Mouse (Mus musculus): ENCODE results near the gene Hcfc2. TPM values are rescaled to one million over a fixed set of nuclear protein-coding genes. Genes with fewer than 3 reads are reported as not detected.

Gene Hcfc2
- polyA plus RNA-seq, 1 experiment from 2014 or later, result 35.4 TPM

GRCm38 (mm10) chr10:82774841-82775240 is 78.9 kb downstream of the Hcfc2 start:
- DNase-seq (ENCODE audit: low spot score), result no peak
- H3K4me1 ChIP-seq (replicated peaks; ENCODE audit: control insufficient read depth, insufficient read depth, low read length), result 0 out of 2 replicates have a peak, but pooled peaks cover 2% of the 10 kb centered on the region
- H3K9me3 ChIP-seq (ENCODE audit: control insufficient read depth, low read length), result no peaks in the 10 kb centered on the region
- no peaks in the 10 kb centered on the region for H3K36me3 ChIP-seq (ENCODE audit: control insufficient read depth, insufficient read depth, low read length)
- ATAC-seq (ENCODE audit: low FRiP score), result no peak
- no peak overlapping the region for H3K27ac ChIP-seq (ENCODE audit: low read depth, low read length)
- WGBS, result 91% methylated on average over 5 of the region's 5 CpGs
- H3K9ac ChIP-seq (ENCODE audit: low read depth, low read length), result no peak overlapping the region
- no peak overlapping the region for H3K4me3 ChIP-seq (ENCODE audit: low read depth, low read length)
- no peaks in the 10 kb centered on the region for H3K27me3 ChIP-seq (ENCODE audit: control insufficient read depth, insufficient read depth, low read length)
- H3K4me2 ChIP-seq (replicated peaks; ENCODE audit: low read depth, low read length), result no peak overlapping the region

DNA sequence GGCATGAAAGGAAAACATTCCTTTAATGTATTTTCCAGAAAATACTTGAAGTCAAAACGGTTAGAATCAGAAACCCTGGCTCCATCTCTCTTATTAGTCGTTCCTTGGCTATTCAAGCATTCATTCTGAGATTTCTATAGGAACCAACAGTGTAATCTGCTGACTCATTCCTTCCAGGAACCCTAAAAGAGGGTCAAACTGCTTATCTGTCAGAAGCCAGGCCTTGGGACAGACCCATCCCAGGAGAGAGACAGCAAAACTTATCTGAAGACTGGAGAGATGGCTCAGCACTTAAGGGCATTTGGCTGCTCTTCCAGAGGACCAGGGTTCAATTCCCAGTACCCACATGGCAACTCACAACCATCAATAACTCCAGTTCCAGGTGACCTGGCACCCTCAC is 81.1 kb downstream of the Hcfc2 start:
- no peak overlapping the region for H3K27ac ChIP-seq (ENCODE audit: low read depth, low read length)
- no peaks in the 10 kb centered on the region for H3K27me3 ChIP-seq (ENCODE audit: control insufficient read depth, insufficient read depth, low read length)
- no peaks in the 10 kb centered on the region for H3K9me3 ChIP-seq (ENCODE audit: control insufficient read depth, low read length)
- H3K36me3 ChIP-seq (ENCODE audit: control insufficient read depth, insufficient read depth, low read length), result no peaks in the 10 kb centered on the region
- ATAC-seq (ENCODE audit: low FRiP score), result no peak
- no peak overlapping the region for H3K9ac ChIP-seq (ENCODE audit: low read depth, low read length)
- DNase-seq (ENCODE audit: low spot score), result no peak
- no peak overlapping the region for H3K4me3 ChIP-seq (ENCODE audit: low read depth, low read length)
- no peak overlapping the region for H3K4me2 ChIP-seq (replicated peaks; ENCODE audit: low read depth, low read length)
- H3K4me1 ChIP-seq (replicated peaks; ENCODE audit: control insufficient read depth, insufficient read depth, low read length), result 0 out of 2 replicates have a peak, but pooled peaks cover 2% of the 10 kb centered on the region
- WGBS, result 63% methylated on average over 2 of the region's 2 CpGs

GRCm38 (mm10) chr10:82777886-82778285 is 81.9 kb downstream of the Hcfc2 start:
- Histone ChIP-seq H3K27ac (ENCODE audit: low read depth, low read length) (no peak overlapping the region), H3K9ac (ENCODE audit: low read depth, low read length) (no peak overlapping the region), H3K36me3 (ENCODE audit: control insufficient read depth, insufficient read depth, low read length) (no peaks in the 10 kb centered on the region), H3K4me3 (ENCODE audit: low read depth, low read length) (no peak overlapping the region), H3K9me3 (ENCODE audit: control insufficient read depth, low read length) (no peaks in the 10 kb centered on the region), H3K27me3 (ENCODE audit: control insufficient read depth, insufficient read depth, low read length) (no peaks in the 10 kb centered on the region), H3K4me1 (replicated peaks; ENCODE audit: control insufficient read depth, insufficient read depth, low read length) (0 out of 2 replicates have a peak, but pooled peaks cover 2% of the 10 kb centered on the region), H3K4me2 (replicated peaks; ENCODE audit: low read depth, low read length) (no peak overlapping the region)
- DNase-seq (ENCODE audit: low spot score) (no peak), ATAC-seq (ENCODE audit: low FRiP score) (no peak)
- WGBS, result 37% methylated on average over 13 of the region's 13 CpGs

DNA sequence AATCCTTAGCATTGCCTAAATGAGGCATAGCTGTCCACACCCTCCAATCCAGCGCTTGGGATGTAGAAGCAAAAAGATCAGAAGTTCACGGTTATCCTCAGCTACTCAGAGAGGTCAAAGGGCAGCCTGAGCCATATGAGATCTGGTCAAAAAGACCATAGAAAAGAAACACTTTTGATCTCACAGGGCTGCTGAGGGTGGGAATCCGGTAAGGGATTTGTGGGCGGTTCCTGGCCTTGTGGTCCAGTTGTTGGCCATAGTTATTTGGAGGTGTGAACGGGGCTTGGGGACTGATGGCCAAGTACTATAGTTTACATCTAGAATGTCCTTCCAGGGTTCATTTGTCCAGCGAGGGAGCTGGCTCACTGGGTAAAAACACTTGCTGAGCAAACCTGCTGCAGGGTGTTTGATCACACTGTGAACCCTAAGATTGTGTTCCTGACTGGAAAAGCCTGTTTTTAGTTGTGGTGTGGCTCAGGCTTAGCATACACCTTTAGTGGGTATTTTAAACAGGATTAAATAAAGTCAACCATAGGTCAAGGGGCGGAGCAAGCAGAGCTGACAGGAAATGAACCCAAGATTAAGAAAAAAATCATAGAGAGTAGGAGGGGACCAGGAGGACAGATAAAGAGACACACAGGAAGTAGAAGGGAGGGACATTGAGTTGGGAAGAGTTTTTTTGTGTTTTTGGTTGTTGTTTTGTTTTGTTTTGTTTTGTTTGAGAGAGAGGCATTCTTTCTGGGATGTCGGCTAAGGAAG is 83.0 kb downstream of the Hcfc2 start:
- H3K36me3 ChIP-seq (ENCODE audit: control insufficient read depth, insufficient read depth, low read length), result no peaks in the 10 kb centered on the region
- no peak overlapping the region for H3K4me3 ChIP-seq (ENCODE audit: low read depth, low read length)
- H3K4me1 ChIP-seq (replicated peaks; ENCODE audit: control insufficient read depth, insufficient read depth, low read length), result 0 out of 2 replicates have a peak, but pooled peaks cover 2% of the 10 kb centered on the region
- H3K9me3 ChIP-seq (ENCODE audit: control insufficient read depth, low read length), result no peaks in the 10 kb centered on the region
- no peaks in the 10 kb centered on the region for H3K27me3 ChIP-seq (ENCODE audit: control insufficient read depth, insufficient read depth, low read length)
- DNase-seq (ENCODE audit: low spot score), result no peak
- no peak overlapping the region for H3K4me2 ChIP-seq (replicated peaks; ENCODE audit: low read depth, low read length)
- 75% methylated on average over 8 of the region's 8 CpGs for WGBS
- ATAC-seq (ENCODE audit: low FRiP score), result no peak
- H3K9ac ChIP-seq (ENCODE audit: low read depth, low read length), result no peak overlapping the region
- no peak overlapping the region for H3K27ac ChIP-seq (ENCODE audit: low read depth, low read length)

- no peak overlapping the region for H3K4me2 ChIP-seq (replicated peaks; ENCODE audit: low read depth, low read length)
- H3K27me3 ChIP-seq (ENCODE audit: control insufficient read depth, insufficient read depth, low read length), result no peaks in the 10 kb centered on the region
- H3K4me1 ChIP-seq (replicated peaks; ENCODE audit: control insufficient read depth, insufficient read depth, low read length), result 0 out of 2 replicates have a peak, but pooled peaks cover 2% of the 10 kb centered on the region
- no peak overlapping the region for H3K9ac ChIP-seq (ENCODE audit: low read depth, low read length)
- WGBS, result 98% methylated on average over 14 of the region's 14 CpGs
- no peak overlapping the region for H3K4me3 ChIP-seq (ENCODE audit: low read depth, low read length)
- no peak for ATAC-seq (ENCODE audit: low FRiP score)
- no peaks in the 10 kb centered on the region for H3K36me3 ChIP-seq (ENCODE audit: control insufficient read depth, insufficient read depth, low read length)
- H3K27ac ChIP-seq (ENCODE audit: low read depth, low read length), result no peak overlapping the region
- no peaks in the 10 kb centered on the region for H3K9me3 ChIP-seq (ENCODE audit: control insufficient read depth, low read length)
- no peak for DNase-seq (ENCODE audit: low spot score)
These were observed 83.9 kb downstream of the Hcfc2 start for GRCm38 (mm10) chr10:82779831-82780230.

GRCm38 (mm10) chr10:82780322-82780721 is 84.4 kb downstream of the Hcfc2 start:
- no peaks in the 10 kb centered on the region for H3K36me3 ChIP-seq (ENCODE audit: control insufficient read depth, insufficient read depth, low read length)
- ATAC-seq (ENCODE audit: low FRiP score), result no peak
- no peak overlapping the region for H3K4me3 ChIP-seq (ENCODE audit: low read depth, low read length)
- 95% methylated on average over 3 of the region's 3 CpGs for WGBS
- H3K4me1 ChIP-seq (replicated peaks; ENCODE audit: control insufficient read depth, insufficient read depth, low read length), result 0 out of 2 replicates have a peak, but pooled peaks cover 2% of the 10 kb centered on the region
- H3K27ac ChIP-seq (ENCODE audit: low read depth, low read length), result no peak overlapping the region
- H3K27me3 ChIP-seq (ENCODE audit: control insufficient read depth, insufficient read depth, low read length), result no peaks in the 10 kb centered on the region
- no peak overlapping the region for H3K9ac ChIP-seq (ENCODE audit: low read depth, low read length)
- H3K9me3 ChIP-seq (ENCODE audit: control insufficient read depth, low read length), result no peaks in the 10 kb centered on the region
- DNase-seq (ENCODE audit: low spot score), result no peak
- no peak overlapping the region for H3K4me2 ChIP-seq (replicated peaks; ENCODE audit: low read depth, low read length)

DNA sequence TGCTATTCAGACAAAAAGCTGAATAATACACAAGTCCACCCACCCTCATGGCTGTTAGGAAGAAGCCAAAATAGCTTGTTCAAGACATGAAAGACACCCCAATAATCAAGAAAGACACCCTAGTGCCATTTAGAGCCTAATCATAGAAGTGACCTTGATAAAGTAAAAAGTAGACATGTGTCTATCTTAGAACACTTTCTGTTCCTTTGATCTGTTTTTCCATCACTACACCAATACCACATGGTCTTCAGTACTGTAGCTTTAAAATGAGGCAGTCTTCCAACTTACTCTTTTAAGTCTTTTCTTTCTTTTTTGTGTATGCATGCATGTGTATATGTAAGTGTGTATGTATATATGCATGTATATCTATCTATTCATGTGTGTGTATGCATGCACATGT is 84.9 kb downstream of the Hcfc2 start:
- H3K27ac ChIP-seq (ENCODE audit: low read depth, low read length), result no peak overlapping the region
- no peaks in the 10 kb centered on the region for H3K36me3 ChIP-seq (ENCODE audit: control insufficient read depth, insufficient read depth, low read length)
- H3K9ac ChIP-seq (ENCODE audit: low read depth, low read length), result no peak overlapping the region
- H3K4me1 ChIP-seq (replicated peaks; ENCODE audit: control insufficient read depth, insufficient read depth, low read length), result 0 out of 2 replicates have a peak, but pooled peaks cover 2% of the 10 kb centered on the region
- no peaks in the 10 kb centered on the region for H3K9me3 ChIP-seq (ENCODE audit: control insufficient read depth, low read length)
- ATAC-seq (ENCODE audit: low FRiP score) (no peak), DNase-seq (ENCODE audit: low spot score) (no peak)
- H3K4me3 ChIP-seq (ENCODE audit: low read depth, low read length), result no peak overlapping the region
- no peak overlapping the region for H3K4me2 ChIP-seq (replicated peaks; ENCODE audit: low read depth, low read length)
- no peaks in the 10 kb centered on the region for H3K27me3 ChIP-seq (ENCODE audit: control insufficient read depth, insufficient read depth, low read length)

DNA sequence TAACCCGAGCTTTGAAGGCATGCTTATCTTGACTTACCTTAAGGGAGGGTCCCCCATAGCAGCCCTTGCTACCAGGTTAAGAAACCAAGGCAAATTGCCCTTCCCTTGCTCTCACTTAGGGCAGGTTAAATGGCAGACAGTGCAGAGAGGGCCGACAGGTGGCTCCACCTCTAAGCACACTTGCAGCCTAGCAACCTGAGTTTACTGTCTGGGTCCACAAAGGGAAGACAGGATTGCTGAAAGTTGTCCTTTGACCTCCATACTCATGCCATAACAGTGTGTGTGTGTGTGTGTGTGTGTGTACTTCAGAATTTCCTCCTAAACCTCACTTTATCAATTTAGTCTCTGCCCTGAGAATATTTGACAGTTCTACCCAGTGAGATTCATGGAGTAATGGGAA is 86.5 kb downstream of the Hcfc2 start:
- no peaks in the 10 kb centered on the region for H3K27me3 ChIP-seq (ENCODE audit: control insufficient read depth, insufficient read depth, low read length)
- no peaks in the 10 kb centered on the region for H3K36me3 ChIP-seq (ENCODE audit: control insufficient read depth, insufficient read depth, low read length)
- no peaks in the 10 kb centered on the region for H3K9me3 ChIP-seq (ENCODE audit: control insufficient read depth, low read length)
- no peak overlapping the region for H3K4me3 ChIP-seq (ENCODE audit: low read depth, low read length)
- ATAC-seq (ENCODE audit: low FRiP score) (no peak), DNase-seq (ENCODE audit: low spot score) (no peak)
- H3K9ac ChIP-seq (ENCODE audit: low read depth, low read length), result no peak overlapping the region
- no peak overlapping the region for H3K4me2 ChIP-seq (replicated peaks; ENCODE audit: low read depth, low read length)
- no peak overlapping the region for H3K27ac ChIP-seq (ENCODE audit: low read depth, low read length)
- 0 out of 2 replicates have a peak, but pooled peaks cover 2% of the 10 kb centered on the region for H3K4me1 ChIP-seq (replicated peaks; ENCODE audit: control insufficient read depth, insufficient read depth, low read length)
- 43% methylated on average over 2 of the region's 2 CpGs for WGBS

DNA sequence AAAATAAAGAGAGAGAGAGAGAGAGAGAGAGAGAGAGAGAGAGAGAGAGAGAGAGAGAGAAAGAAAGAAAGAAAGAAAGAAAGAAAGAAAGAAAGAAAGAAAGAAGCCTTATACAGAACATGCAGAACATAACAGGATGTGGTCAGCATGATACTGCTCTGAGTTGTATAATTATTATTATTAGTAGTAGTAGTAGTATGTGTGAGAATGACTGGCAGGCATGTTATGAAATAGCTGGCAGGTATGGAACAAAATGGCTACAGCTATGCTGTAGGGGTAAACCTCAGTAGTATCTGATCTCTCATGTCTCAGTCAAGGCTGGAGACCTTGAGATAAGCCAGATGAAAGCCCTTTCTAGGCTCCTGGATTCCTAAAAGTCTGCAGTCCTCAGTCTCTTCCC is 93.2 kb downstream of the Hcfc2 start:
- Histone ChIP-seq H3K36me3 (ENCODE audit: control insufficient read depth, insufficient read depth, low read length) (no peaks in the 10 kb centered on the region), H3K4me1 (replicated peaks; ENCODE audit: control insufficient read depth, insufficient read depth, low read length) (no peaks in the 10 kb centered on the region), H3K27me3 (ENCODE audit: control insufficient read depth, insufficient read depth, low read length) (no peaks in the 10 kb centered on the region), H3K9ac (ENCODE audit: low read depth, low read length) (no peak overlapping the region), H3K4me2 (replicated peaks; ENCODE audit: low read depth, low read length) (no peak overlapping the region), H3K27ac (ENCODE audit: low read depth, low read length) (no peak overlapping the region), H3K9me3 (ENCODE audit: control insufficient read depth, low read length) (no peaks in the 10 kb centered on the region; the same call in 1 of the 2 replicates), H3K4me3 (ENCODE audit: low read depth, low read length) (no peak overlapping the region)
- ATAC-seq (ENCODE audit: low FRiP score) (no peak), DNase-seq (ENCODE audit: low spot score) (no peak)
